Mouse (Mus musculus) liver, adult 2 months (tissue): ENCODE measurements around the gene Fam168b. TPM values are rescaled to one million over a fixed set of nuclear protein-coding genes. Genes with fewer than 3 reads are reported as not detected.

ENCODE experiments used
- DNase-seq: peaks from one replicate; pipeline ENCODE4 v3.0.0-alpha.2; 2011; ENCODE audit warnings: low read depth, low spot score; ENCODE audit errors: extremely low read depth
- H3K27ac ChIP-seq: fragments of 200-500 bp; replicated peaks from 2 replicates; pipeline ENCODE4 v1.5.1; 2012; ENCODE audit warnings: low read depth, mild to moderate bottlenecking, control low read depth, inconsistent platforms, low read length; ENCODE audit not compliant: insufficient read depth
- H3K27me3 ChIP-seq: fragments of 200-500 bp; 2 replicates; pipeline ENCODE4 v1.6.1; 2012; ENCODE audit warnings: mild to moderate bottlenecking, moderate library complexity, low read length, inconsistent platforms; ENCODE audit not compliant: control insufficient read depth, insufficient read depth
- H3K36me3 ChIP-seq: fragments of 200-500 bp; 2 replicates; pipeline ENCODE4 v1.6.1; 2012; ENCODE audit warnings: low read length, inconsistent platforms; ENCODE audit not compliant: control insufficient read depth, insufficient read depth
- H3K4me1 ChIP-seq: fragments of 200-500 bp; 2 replicates; pipeline ENCODE4 v1.6.1; 2011; ENCODE audit warnings: low read length; ENCODE audit not compliant: control insufficient read depth, insufficient read depth
- H3K4me3 ChIP-seq: fragments of 200-500 bp; 2 replicates; pipeline ENCODE4 v1.5.1; 2011; ENCODE audit warnings: low read depth, mild to moderate bottlenecking, control low read depth, low read length, moderate library complexity; ENCODE audit not compliant: insufficient read depth
- H3K79me2 ChIP-seq: fragments of 200-500 bp; 2 replicates; pipeline ENCODE4 v1.6.1; 2012; ENCODE audit warnings: inconsistent platforms, mild to moderate bottlenecking, low read length, moderate library complexity; ENCODE audit not compliant: control insufficient read depth, insufficient read depth
- H3K9ac ChIP-seq: fragments of 200-500 bp; 2 replicates; pipeline ENCODE4 v1.6.1; 2012; ENCODE audit warnings: low read depth, mild to moderate bottlenecking, control low read depth, inconsistent platforms, low read length
- CTCF ChIP-seq: fragments of 200-500 bp; IDR thresholded peaks from 2 replicates; pipeline ENCODE4 v1.5.1; 2011; ENCODE audit warnings: low read depth, low read length, control low read depth
- POLR2A ChIP-seq: fragments of 200-500 bp; IDR thresholded peaks from 2 replicates; pipeline ENCODE4 v1.6.1; 2011; ENCODE audit warnings: low read length, control low read depth; ENCODE audit not compliant: insufficient read depth; ENCODE audit errors: extremely low read depth
- WGBS: fragments of 180-500 bp; shearing (Covaris S2); methylation state at CpG from one replicate; pipeline ENCODE4 v1.1.7; 2018; 5-methylcytosine and 5-hydroxymethylcytosine counted together
- polyA plus RNA-seq: library from polyadenylated mRNA; depleted of rRNA; stranded (reverse); fragments of >200 nt; gene quantifications from 2 replicates; pipeline ENCODE4 v1.2.3, GENCODE M21; 2012
- total RNA-seq: library from RNA; depleted of rRNA; stranded (reverse); fragments of >200 nt; gene quantifications from 2 replicates; pipeline ENCODE4 v1.2.3, GENCODE M21; 2014

Gene Fam168b
- total and polyA plus RNA-seq, 2 experiments = 16.6 to 105 TPM

DNA sequence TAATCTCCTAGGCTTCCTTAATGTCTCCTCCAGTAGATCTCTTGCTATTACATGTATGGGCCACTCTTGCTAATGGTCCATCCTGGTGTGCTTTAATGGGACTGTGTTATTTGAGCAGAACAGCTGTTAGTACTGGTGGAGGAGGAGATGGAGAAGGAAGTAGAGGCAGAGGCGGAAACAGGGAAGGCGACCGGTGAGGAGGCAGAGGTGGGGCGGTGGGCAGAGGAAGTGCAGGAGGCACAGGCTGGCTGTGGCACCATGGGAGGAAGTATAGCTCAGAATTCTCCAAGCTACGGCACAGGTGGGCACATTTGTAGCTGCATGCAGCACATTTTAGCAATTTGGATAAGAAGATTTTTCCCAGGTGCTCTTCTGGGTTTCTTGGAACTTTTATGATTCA, 30.7 kb upstream of the Fam168b start:
- WGBS = 91% methylated on average over 5 of the region's 5 CpGs
- no peak for DNase-seq
- peaks cover 16% of the 10 kb centered on the region for H3K36me3 ChIP-seq
- H3K9ac ChIP-seq = no peak overlapping the region
- H3K4me1 ChIP-seq = no peaks in the 10 kb centered on the region
- H3K4me3 ChIP-seq = no peak overlapping the region
- no peak for TF ChIP-seq POLR2A
- no peak for TF ChIP-seq CTCF
- H3K79me2 ChIP-seq = no peaks in the 10 kb centered on the region
- no peak overlapping the region for H3K27ac ChIP-seq
- no peaks in the 10 kb centered on the region for H3K27me3 ChIP-seq

DNA sequence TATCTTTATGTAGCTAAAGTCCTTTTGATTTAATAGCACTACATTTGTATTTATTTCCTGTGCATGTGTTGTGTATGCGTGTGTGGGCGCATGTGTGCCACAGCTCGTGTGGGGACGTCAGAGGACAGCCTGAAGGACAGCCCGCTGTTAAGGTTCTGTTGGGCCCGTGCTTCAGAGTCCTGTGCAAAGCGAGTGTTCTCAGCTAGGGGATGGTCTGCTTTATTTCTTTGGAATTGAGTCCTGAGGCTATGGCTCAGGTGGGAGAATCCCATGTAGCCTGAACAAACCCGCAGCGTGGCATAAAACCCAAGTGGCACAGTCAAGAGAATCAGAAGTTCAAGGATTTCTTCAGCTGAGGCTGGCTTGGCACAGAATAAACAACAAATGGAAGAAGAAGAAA, 28.3 kb upstream of the Fam168b start:
- TF ChIP-seq CTCF (no peak), POLR2A (no peak)
- 95% methylated on average over 9 of the region's 9 CpGs for WGBS
- no peaks in the 10 kb centered on the region for H3K4me1 ChIP-seq

DNA sequence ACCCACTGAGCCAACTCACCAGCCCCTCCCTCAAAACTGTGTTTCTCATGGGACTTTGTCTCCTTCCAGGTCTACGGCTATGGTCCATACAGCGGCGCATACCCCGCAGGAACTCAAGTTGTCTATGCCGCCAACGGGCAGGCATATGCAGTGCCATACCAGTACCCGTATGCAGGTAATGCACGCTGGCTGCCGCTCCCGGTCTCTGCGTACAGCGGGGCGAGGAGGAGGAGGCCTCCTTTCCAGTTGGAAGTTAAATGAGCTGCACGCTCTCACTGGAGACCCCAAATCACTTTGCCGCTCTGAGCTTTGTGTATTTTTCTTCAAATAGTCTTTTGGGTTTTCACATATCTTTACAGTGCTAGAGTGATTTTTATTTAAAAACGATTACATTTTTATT, 26.4 kb upstream of the Fam168b start:
- H3K79me2 ChIP-seq = no peaks in the 10 kb centered on the region
- H3K4me3 ChIP-seq = no peak overlapping the region
- no peak overlapping the region for H3K9ac ChIP-seq
- 96% methylated on average over 16 of the region's 16 CpGs for WGBS
- H3K36me3 ChIP-seq = peaks cover 14% of the 10 kb centered on the region
- H3K27ac ChIP-seq = no peak overlapping the region
- no peak for DNase-seq
- H3K27me3 ChIP-seq = no peaks in the 10 kb centered on the region
- no peak for TF ChIP-seq POLR2A
- TF ChIP-seq CTCF = no peak
- no peaks in the 10 kb centered on the region for H3K4me1 ChIP-seq

More for the DNA sequence above, 28.3 kb upstream of the Fam168b start:
- Histone ChIP-seq H3K27me3 (no peaks in the 10 kb centered on the region), H3K9ac (no peak overlapping the region), H3K36me3 (peaks cover 16% of the 10 kb centered on the region), H3K27ac (no peak overlapping the region), H3K4me3 (no peak overlapping the region), H3K79me2 (no peaks in the 10 kb centered on the region)
- no peak for DNase-seq

DNA sequence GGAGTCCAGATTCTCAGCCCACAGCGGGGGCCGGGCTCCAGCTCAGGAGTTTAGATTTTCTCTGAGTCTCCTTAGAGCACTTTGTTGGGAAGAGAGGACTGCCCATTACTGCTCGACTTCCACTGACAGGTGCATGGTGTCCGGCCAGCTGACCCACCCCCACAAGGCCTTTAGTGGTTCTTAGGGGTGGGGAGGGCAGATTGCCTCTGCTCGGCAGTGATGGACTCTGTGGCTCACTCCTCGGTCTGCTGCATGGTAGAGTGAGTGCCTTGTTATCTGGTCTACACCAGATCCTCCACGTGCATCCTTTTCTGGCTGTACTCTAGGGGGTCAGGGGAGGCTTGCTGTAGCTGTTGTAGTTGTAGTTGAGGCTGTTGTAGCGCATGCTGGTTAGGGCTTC, 25.5 kb upstream of the Fam168b start:
- Histone ChIP-seq H3K79me2 (no peaks in the 10 kb centered on the region), H3K27me3 (no peaks in the 10 kb centered on the region), H3K4me1 (no peaks in the 10 kb centered on the region), H3K36me3 (peaks cover 13% of the 10 kb centered on the region; the same call in 1 of the 2 replicates), H3K9ac (no peak overlapping the region), H3K27ac (no peak overlapping the region), H3K4me3 (no peak overlapping the region)
- WGBS = 92% methylated on average over 8 of the region's 8 CpGs
- TF ChIP-seq CTCF = no peak
- TF ChIP-seq POLR2A = no peak
- DNase-seq = no peak

DNA sequence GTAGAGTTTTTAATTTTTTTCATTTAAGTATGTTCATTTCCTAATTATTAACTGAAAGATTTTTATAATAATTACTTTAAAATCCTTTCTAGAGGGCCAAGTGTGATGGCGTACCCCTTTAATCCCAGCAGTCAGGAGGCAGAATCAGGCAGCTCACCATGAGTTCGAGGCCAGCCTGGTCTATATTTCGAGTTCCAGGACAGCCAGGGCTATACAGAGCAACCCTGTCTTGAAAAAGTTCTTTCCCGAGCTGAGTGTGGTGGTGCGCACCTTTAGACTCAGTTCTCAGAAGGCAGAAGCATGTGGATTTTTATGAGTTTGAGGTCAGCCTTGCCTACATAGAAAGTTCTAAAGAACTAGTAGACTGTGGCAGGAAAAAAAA, 24.7 kb upstream of the Fam168b start:
- TF ChIP-seq CTCF (no peak), POLR2A (no peak)
- Histone ChIP-seq H3K4me1 (no peaks in the 10 kb centered on the region), H3K9ac (no peak overlapping the region), H3K4me3 (no peak overlapping the region), H3K36me3 (peaks cover 10% of the 10 kb centered on the region; the same call in 1 of the 2 replicates), H3K27ac (no peak overlapping the region), H3K27me3 (no peaks in the 10 kb centered on the region), H3K79me2 (no peaks in the 10 kb centered on the region)
- 93% methylated on average over 5 of the region's 5 CpGs for WGBS
- no peak for DNase-seq

DNA sequence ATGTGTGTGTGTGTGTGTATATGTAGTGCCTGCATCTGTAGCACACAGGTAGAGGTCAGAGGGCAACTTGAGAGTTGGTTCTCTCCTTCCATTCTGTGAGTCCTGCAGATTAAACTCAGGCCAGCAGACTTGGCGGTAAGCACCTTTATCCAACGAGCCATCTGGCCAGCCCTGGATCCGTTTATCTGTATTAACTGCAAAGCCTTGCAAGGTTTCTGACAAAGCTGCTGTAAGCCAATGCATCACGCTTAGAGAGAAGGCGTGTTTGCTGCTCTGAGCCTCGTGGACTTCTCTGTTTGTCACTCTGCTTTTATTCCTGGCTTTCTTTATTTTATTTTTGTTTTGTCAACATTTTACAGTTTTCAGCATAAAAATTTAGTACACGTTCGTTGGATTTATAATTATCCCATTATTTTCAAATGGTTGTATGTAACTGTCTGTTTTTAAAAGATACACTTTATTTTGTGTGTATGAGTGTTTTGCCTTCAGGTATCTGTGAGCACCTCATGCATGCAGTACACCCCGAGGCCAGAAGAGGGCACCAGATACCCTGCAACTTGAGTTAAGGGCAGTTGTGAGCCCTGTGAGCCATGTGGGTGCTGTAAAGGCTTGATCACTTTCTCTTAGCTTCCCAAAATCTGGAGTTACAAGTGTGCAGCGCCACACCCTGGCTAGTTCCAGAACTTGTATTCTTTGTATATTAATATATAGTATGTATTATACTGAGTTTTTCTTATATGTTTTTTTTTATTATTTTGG, 24.1 kb upstream of the Fam168b start:
- no peak for TF ChIP-seq POLR2A
- peak; percentile 92 for TF ChIP-seq CTCF
- Histone ChIP-seq H3K36me3 (peaks cover 10% of the 10 kb centered on the region; the same call in 1 of the 2 replicates), H3K27ac (no peak overlapping the region), H3K79me2 (no peaks in the 10 kb centered on the region), H3K4me3 (no peak overlapping the region), H3K4me1 (no peaks in the 10 kb centered on the region), H3K27me3 (no peaks in the 10 kb centered on the region), H3K9ac (no peak overlapping the region)
- peak; percentile 83 for DNase-seq
- 60% methylated on average over 10 of the region's 10 CpGs for WGBS
